Mouse (Mus musculus): ENCODE results near the gene Prss38. TPM values are rescaled to one million over a fixed set of nuclear protein-coding genes. Genes with fewer than 3 reads are reported as not detected.

Gene Prss38
- not detected for polyA plus RNA-seq (2017; shearing (Covaris generic))

DNA sequence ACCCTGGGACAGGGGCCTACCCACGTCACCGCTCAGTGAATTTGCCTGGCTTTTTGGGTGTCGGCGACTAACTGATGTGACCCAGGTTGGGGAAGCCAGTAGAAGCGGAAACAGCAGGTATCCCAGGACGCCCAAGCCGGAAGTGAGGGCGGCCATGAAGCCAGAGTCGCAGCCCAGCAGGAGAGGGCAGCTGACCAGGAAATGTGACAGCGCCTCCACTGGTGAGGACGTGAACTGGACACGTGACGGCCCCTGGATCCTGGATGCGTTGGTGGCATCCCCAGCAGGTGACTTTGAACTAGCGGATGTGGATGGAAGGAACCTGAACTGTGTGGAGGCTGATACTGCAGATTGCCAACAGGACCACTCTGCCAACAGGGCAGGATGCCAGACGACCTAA lies at the start of gene Prss38:
TSS of gene Prss38 (minus strand) at position 183 of the 400 bp plus-strand sequence.
- no peak for ATAC-seq

DNA sequence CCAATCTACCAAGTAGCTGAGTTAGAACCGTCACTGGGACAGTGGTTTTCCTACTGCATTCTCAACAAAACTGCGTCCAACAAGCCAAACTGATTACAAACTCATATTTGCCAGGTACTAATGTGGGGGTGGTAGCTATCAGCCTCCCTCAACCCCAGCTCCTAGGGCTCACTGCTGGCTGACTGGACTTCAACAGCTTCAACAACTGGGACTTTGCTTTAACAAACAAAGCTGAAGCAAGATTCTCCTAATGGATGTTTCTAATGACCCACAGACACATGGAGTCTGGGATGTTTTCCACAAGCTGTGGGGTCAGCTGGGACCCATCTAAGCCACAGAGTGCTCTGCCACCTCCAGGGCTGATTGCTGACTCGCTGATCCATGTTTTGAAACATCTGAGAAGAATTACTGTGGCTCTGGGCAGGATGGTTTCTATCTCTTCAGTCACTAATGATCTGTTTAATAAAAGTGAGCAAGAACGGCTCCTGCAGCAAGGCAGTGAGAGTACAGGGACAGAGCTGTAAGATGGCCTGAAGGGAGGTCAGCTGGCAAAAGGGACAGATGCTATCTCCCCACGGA lies 47.6 kb upstream of the Prss38 start:
- no peak for ATAC-seq

DNA sequence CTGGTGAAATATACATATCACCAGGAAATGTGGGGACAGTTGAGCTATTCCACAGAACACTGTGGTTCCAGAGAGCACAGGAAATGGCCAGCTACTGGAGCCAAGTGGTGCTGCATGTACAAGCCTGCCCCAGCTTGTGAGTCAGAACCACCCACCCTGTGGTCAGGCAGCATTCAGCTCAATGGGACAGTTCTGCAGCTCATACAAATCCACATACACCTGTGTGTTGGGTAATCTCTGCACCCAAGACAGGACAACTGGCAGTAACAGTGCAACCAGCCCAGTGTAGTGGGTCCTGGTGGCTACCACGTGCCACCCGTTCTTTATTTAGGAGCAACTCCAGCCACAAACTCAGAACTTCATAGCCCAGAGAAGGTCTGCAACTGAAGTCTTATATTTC lies 46.5 kb upstream of the Prss38 start:
- ATAC-seq: no peak

DNA sequence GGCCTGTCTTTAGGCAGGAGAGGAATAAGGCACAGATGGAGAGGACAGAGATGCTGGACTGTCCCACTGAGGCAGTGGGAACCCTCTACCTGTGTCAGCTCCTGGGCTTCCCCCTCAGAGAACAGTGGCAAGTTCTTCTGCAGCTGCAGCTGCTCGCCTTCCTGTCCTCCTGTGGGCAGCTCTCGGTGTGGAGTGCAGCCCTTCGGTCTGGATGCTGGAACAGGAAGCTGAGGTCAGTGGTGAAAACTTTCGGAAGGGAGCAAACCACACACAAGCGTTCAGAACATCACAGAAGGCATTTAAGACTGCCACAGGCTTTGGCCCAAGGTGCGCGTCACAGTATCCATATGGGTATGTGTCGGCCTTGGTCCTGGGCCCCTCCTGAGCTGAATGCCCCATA lies 46.0 kb upstream of the Prss38 start:
- no peak for ATAC-seq

DNA sequence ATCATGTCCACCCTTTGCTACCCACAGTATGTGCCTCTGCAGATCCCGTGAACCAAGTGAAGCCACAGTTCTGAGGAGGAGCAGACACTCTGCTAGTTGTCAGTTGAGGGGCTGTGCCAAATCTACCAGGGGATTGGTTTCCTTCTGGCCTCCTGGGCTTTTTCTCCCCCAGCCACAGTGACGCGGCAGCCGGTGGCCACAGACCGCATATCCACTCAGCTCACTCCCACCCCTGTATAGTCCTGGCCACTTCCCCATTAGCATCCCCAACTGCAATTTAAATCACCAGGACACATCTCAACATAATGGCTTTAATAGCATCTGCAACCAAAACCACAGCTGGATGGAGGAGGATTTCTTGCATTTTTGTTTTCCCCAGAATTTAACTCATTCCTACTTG lies 43.3 kb upstream of the Prss38 start:
- ATAC-seq: no peak

DNA sequence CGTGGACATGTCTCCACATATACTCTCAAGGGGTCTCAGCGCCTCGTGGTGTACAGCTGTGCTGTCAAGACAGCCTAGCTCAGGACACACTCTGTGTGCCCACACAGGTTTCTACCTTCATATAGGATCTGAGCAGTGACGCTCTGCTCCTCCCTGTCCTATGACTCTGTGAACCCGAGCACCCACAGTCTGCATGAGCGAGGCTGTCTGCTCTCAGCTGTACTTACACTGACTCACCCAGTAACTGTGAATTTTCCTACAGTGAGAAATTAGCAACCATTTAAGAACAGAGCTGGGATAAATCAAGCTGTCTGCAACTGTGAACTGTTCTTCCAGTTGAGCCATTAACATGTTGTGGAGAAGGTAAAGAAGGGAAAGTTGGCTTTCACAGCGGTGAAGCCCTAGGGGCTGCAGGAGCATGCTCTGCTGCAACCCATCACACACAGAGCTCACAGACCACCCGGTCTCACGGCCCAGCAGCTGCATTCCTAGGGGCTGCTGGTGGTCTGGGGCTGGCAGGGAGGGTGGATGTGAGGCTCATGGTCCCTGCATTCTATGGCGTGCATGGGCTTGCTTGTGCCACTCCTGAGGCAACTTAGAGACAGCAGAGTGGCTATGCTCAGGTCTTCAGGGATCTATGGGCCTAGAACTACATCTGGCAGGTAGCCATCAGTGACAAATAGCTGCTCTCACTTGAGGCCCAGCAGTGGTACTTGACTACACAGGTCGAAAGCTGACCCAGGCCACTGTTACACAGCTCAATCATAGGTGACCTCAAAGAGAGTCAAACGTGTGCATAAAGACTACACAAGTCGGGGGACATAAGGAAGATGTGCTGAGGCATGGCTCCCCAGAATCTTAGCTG lies 37.8 kb upstream of the Prss38 start:
- no peak for ATAC-seq

DNA sequence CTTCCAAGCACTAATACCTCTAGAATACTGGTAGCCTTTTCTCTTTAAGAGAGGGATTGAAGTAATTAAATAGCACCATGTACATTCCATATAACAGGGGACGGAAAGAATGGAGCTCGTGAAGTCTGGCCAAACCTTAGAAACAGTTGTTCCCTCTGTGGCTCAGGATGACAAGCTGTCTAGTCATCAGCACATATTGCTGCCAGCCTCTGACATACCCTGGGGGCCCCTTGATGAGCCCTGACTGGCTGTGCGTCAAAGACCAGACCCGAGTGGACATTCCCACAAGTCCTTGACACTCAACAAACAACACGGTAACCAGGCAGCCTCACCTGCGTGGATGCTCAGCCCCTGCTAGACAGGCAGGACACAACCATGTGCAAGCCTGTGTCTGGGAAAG lies 36.6 kb upstream of the Prss38 start:
- ATAC-seq: no peak

DNA sequence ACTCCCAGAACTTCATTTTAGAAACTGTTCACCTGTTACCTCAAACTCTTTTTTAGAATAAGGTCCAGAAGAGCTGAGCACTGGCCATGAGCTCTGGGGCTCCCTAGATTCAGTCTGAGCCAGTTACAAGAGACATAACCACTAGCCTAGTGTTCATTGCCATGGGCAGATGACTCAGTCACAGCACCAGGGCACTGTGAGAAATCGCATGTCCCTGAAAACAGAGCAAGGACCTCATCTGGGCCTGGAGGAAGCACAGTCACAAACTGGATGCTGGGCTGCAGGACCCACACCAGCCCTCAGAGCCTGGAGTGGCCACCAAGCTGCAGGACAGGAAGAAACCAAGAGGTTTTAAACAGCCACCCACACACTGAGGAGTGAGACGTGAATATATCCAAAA lies 35.4 kb upstream of the Prss38 start:
- ATAC-seq: no peak

DNA sequence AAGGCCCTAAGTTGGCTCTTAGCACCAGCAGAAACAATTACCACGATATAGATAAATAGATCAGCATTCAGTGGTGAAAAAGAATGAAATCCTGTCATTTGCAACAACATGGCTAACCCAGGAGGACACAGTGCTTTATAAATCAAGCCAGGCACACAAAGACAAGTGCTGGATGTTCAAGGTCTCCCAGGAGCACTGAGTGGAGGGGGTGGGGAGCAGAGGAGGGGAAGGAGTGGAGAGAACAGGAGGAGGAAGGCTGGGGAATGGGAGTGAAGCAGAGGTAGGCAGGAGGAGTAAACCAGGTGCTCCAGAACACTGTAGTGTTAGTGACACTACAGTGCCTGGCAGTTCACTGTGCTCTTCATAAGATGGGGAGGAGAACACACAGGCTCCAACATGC lies 30.3 kb upstream of the Prss38 start:
- no peak for ATAC-seq

DNA sequence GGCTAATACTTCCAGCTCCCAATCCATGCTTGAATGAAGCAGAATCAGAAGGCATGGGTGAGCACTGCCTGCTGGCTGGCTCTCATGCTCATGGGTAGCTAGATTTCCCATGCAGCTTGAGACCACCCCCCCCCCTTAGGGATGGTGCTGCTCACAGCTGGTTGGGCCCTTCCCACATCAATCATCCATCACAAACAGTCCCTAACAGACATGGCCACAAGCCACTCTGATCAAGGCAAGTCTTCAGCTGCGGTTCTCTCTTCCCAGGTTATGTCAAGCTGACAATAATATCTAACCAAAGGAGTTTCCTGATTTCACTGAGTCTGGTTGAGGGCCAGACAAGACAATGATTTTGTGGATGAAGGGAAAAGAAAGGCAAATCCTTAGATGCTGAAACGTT lies 25.4 kb upstream of the Prss38 start:
- ATAC-seq: no peak

DNA sequence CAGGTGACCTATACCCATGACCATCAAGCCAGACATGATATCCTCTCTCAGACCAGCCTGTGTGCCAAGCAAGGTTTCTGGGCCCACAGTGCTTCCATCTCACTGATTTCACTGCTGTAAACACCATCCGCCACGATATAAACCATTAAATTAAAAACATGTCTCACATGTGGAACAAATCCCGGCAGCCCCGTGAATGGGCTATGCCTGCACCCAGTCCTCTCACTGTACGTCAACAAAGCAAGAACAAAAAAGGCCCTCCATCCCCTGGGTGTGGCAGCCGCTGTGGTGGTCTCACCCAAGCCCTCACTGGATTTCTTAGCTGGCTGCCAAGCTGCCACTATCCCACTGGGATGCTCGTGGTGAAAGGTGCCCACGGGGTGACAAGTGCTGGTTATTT lies 24.4 kb upstream of the Prss38 start:
- no peak for ATAC-seq

DNA sequence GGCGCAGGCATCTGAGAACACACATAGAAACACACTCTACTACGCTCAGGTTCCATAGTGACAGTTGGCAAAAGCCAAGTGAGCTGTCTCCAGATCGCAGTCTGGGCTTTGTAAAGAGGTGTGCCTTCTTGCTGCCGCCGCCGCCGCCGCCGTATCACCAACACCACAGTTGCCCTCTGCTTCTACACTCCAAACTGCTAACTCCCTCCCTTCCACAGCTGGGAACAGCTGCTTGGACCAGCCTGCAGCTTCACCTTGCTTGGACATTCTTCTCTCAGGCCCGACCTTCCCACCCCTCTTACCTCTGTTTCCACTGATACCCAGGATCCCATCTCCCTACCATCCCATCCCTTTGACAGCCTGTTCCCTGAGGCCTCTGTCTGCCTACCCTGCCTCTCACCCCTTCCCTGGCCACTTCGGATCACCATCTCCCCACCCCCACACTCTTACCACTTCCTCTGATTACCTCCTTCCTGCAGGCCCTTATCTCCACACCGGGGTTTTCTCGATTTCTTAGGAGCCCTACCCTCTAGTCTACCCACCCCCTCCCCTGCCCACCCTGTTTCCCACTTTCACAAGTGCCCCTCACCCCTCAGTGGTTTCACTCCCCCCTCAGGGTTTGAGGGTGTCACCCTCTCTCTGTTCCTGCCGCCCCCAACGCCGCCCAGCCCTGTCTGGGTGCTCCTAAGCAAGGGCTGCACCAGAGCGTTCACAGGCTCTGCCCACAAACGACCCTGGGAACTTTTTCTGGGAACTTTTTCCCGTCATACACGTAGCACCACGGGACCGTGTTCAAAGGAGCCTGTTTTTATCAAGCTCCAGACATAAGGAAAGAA lies 22.3 kb upstream of the Prss38 start:
- peak; percentile 63 for ATAC-seq

DNA sequence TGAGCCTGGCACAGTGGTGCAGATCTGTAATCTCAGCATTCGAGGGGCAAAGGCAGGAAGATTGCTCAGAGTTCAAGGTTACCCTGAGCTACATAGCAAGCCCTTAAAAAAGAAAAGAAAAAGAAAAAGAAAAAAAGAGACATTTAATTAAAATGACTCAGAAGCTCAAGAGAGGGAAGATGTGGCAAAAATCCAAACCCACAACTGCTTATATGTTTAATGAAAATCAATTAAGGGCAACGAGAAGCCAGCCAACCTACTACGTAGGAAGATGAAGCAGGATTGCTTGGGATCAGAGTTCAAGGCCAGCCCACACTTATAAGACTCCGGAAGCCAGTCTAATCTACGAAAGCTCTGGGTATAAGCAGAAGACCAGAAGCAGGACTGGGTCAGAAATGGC lies 19.0 kb upstream of the Prss38 start:
- no peak for ATAC-seq

DNA sequence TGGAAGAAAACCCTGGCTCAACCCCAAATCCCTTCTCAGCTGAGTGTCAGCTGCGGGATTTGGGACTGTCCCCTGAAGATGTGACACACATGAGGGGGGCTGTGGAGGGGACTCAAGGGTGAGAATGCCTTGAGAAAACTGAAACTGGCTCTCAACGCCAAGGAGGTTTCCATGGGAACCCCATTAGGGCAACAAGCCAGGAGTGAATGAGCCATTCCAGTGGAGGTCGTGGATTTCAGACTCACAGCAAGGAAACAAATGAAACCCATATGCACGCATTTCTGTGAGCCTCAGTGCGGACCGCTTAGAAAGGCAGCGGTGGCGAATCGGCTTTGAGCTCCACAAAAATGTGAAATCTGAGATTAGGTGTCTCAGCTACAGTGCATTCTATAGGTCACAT lies 18.1 kb upstream of the Prss38 start:
- ATAC-seq: no peak

DNA sequence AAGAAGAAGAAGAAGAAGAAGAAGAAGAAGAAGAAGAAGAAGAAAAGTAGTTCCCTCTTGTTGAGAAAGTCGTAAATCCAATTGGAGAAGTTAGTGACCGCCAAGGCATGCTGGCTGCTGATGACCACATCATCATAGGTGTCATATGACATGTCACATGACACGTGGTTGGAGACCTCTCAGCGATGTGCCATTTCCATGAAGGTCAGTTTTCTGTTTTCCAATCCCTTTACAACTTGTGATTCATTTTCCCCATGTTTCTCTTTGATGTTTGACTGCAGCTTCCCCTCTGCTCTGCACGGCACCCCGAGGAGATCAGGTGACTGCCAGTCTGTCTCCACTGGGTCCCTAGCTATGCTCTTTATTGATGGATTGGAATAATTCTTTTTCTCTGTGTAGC lies 16.8 kb upstream of the Prss38 start:
- ATAC-seq: no peak

DNA sequence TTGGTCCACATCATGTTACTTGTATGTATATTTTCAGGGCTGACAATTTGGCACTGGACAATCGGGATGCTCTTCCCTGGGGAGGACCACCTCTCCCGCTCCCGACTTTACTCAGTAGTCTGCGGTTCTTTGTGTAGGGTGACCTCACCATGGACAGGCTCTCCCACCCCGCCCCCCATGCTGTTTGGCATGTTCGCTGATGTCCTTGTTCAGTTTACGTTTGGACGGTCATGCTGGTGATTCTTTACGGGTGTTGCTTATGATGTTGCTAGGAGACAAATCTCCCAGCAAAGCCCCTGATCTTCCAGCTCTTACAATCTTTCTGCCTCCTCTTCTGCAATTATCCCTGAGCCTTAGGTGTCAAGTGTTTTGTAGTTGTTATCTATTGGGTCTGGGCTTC lies 15.0 kb upstream of the Prss38 start:
- no peak for ATAC-seq

DNA sequence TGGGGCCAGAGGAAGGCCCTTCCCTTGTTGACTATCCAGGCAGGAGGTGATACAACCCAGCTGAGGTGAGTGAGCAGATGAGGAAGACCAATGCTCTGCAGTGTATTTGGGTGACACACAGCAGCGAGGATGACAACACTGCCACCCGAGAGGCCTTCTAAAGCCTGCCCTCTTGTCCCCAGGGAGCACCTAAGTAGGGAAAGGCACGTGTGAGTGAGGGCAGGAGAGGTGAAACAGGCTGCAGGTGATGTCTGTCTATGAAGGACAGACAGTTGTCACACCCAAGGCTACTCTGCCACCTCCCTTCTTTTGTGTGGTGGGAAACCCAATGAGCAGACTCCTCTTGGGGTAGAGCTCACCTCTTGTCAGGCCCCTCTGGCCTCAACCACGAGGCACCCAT lies 14.2 kb upstream of the Prss38 start:
- no peak for ATAC-seq

DNA sequence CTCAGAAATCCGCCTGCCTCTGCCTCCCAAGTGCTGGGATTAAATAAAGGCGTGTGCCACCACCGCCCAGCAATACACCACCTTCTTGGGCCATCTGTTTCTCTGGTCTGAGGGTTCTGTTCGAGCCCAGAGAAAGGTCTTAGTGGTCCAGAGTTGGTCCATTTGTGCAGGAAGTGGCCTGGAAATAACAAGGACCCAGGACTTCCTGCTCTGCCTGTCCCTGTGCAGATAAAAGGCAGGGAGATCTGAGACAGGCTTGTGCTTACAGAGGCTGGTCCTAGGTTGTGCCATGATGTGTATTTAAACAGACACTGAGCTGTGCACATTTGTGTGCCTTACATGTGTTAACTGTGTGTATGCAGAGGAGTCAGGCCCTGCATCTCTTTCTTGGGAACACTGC lies 13.3 kb upstream of the Prss38 start:
- ATAC-seq: no peak

DNA sequence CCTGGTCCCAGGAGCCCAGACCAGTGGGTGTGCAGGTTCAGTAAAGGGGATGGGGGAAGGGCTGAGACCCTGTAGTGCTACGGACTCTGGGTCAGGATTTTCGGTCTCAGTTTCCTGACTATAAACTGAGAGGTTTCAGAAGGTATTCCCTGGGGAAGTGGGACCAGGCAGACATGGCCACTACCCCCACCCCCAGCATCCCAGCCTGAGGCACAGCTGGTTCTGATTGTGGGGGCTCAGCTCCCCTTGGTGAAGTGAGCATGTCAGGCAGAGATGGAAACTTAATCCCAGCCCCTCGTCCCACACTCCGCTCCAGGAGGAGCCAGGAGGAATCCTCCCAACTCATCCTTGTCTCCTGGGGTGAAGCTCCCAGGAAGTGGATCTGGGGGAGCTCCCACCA lies 12.0 kb upstream of the Prss38 start:
- no peak for ATAC-seq

DNA sequence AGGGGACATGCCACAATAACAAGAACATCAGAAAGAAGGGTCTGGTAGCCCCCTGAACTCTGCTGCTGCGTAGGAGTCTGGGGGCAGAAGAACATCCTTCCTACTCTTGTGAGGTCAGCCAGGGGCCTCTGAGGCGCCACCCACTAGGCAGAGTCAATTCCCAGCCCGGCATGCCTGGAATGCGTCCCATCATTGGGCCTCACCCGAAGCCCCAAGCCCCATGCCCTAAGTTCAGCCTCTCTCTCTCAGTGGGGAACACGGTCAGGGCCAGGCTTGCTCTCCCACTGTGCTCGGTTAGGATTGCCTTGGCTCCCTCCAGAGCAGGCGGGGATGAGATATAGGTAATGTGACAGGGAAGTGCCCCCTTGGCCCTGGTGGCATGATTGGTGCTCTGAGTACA lies 9.7 kb upstream of the Prss38 start:
- ATAC-seq: no peak

DNA sequence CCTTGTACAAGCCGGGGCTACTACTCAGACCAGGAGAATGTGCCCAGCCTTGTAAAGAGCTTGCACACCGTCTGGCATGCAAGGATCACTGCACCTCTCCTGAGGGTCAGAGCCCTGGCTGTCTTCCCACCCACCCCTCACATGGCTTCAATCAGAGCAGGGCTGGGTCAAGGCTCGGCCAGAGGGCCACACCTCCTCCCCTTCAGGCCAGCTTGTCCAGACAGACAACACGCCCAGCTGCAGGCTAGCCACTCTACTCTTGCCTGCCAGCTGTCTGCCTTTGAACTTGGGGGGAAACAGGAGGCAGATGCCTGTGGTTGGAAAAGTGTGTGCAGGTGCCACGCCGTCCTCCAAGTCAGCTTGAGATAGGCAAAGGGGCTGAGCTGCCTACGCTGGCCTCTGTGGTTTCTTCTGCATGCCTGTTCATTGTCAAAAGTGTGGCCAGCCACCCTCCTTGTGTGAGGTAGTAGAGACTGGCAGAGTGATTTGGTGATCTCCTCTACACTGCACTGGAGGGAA lies 9.0 kb upstream of the Prss38 start:
- no peak for ATAC-seq

DNA sequence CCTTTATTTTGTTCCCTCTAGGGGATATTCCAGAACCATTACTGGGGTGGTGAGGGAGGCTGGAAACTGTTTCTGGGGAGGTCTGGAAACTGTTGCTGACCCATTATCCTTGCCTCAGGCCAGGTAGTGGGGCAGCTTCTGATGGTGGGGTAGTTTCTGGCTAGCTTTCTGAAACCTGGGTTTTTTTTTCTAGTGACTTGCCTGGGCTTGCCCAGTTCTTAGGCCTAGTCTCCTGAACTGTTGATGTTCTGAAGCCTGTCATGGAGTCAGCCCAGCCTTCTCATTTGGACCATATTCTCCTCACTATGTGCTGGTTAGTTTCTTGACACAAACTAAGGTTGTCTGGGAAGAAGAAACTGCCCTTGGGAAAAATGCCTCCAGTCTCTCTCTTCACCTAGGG lies 4.1 kb upstream of the Prss38 start:
- no peak for ATAC-seq

DNA sequence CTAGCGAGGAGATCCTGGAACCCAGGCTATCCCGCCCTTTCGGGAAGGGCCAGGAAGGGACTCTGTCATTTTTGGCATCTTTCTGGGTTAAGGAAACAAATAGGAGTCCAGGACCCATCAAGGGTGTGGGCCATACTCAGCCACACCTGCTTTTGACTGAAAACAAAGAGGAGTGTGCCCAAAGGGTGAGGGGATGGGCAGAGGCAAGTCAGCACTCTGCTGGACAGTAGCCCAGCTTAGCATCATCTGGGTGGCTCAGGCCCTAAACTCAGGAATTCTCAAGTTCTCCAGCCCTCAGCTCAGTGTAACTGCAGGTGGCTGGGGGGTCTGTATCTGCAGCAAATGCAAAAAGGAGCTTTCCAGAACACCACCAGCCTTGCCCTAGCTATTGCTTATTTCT lies 2.5 kb upstream of the Prss38 start:
- no peak for ATAC-seq

DNA sequence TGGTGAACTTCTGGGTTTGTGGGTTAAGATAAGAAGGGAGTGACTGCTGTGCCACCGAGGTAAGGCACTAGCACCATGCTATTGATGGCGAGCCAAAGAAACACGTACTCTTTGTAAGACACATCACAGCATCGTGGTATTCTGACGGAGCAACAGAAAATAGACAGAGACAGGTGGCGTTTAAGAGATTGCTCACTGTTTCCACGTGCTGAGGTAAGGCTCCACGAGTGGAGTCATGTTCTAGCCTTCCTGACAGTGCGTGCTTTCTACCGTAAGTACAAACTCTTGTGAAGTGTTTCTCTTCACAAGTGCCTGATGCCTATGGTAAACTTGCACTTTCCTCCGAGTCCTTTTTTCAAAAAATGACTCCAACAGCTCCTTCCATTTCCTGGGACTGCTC lies 5.6 kb downstream of the Prss38 start:
- ATAC-seq: no peak

Data from activated CD4-positive, CD25-positive, alpha-beta regulatory T cell, adult 4 months (primary cell).